Mouse (Mus musculus) MEL (cell line): ENCODE results near the gene Erg. TPM values are rescaled to one million over a fixed set of nuclear protein-coding genes. Genes with fewer than 3 reads are reported as not detected.
A peak's percentile ranks its signal among the peaks of the same experiment; 100 is the strongest.

Source experiments
- DNase-seq: peaks from one replicate; pipeline ENCODE4 v3.0.0; 2011; ENCODE audit warnings: low read depth, low spot score
- H3K27ac ChIP-seq: 2 replicates; pipeline ENCODE4 v1.5.1; 2012; ENCODE audit warnings: low read depth, mild to moderate bottlenecking, control low read depth, low read length, moderate library complexity; ENCODE audit not compliant: control insufficient read depth
- H3K27me3 ChIP-seq, 2 experiments: fragments of 150-350 bp in 1 of 2; sonication (generic) in 1 of 2; 2 replicates each; pipeline ENCODE4 v1.6.1; 2012; ENCODE audit warnings: low read length in 2 of 2, mild to moderate bottlenecking in 2 of 2, improper control_type of control experiment in 1 of 2, moderate library complexity in 1 of 2; ENCODE audit not compliant: insufficient read depth in 2 of 2, control insufficient read depth in 1 of 2
- H3K36me3 ChIP-seq, 2 experiments: 2 replicates each; pipeline ENCODE4 v1.6.1; 2012 to 2014; ENCODE audit warnings: low read length in 2 of 2, improper control_type of control experiment in 1 of 2, inconsistent platforms in 1 of 2, mild to moderate bottlenecking in 1 of 2; ENCODE audit not compliant: insufficient read depth in 2 of 2, control insufficient read depth in 1 of 2
- H3K4me1 ChIP-seq, 2 experiments: fragments of 150-350 bp in 1 of 2; sonication (generic) in 1 of 2; 2 replicates each; pipeline ENCODE4 v1.6.1; 2012; ENCODE audit warnings: low read length in 2 of 2, improper control_type of control experiment in 1 of 2, mild to moderate bottlenecking in 1 of 2; ENCODE audit not compliant: insufficient read depth in 2 of 2, control insufficient read depth in 1 of 2
- H3K4me3 ChIP-seq, 2 experiments: fragments of 150-350 bp in 1 of 2; sonication (generic) in 1 of 2; 2 replicates each; pipeline ENCODE4 v1.5.1; 2012; ENCODE audit warnings: low read depth in 2 of 2, low read length in 2 of 2, mild to moderate bottlenecking in 2 of 2, moderate library complexity in 2 of 2, control low read depth in 1 of 2, improper control_type of control experiment in 1 of 2; ENCODE audit not compliant: control insufficient read depth in 1 of 2, insufficient read depth in 1 of 2
- H3K79me2 ChIP-seq: 2 replicates; pipeline ENCODE4 v1.6.1; 2012; ENCODE audit warnings: mild to moderate bottlenecking, low read length, moderate library complexity; ENCODE audit not compliant: control insufficient read depth, poor library complexity, insufficient read depth
- H3K9ac ChIP-seq: 2 replicates; pipeline ENCODE4 v1.6.1; 2012; ENCODE audit warnings: low read depth, mild to moderate bottlenecking, control low read depth, low read length, moderate library complexity; ENCODE audit not compliant: control insufficient read depth, poor library complexity, severe bottlenecking
- H3K9me3 ChIP-seq: fragments of 150-350 bp; sonication (generic); replicated peaks from 2 replicates; pipeline ENCODE4 v1.6.1; 2012; ENCODE audit warnings: mild to moderate bottlenecking, low read length, improper control_type of control experiment, moderate library complexity; ENCODE audit not compliant: insufficient read depth
- BHLHE40 ChIP-seq: IDR thresholded peaks from 2 replicates; pipeline ENCODE4 v1.6.1; 2012; ENCODE audit warnings: low read depth, mild to moderate bottlenecking, inconsistent platforms, low read length, improper control_type of control experiment, borderline replicate concordance
- CHD2 ChIP-seq: IDR thresholded peaks from 2 replicates; pipeline ENCODE4 v1.6.1; 2011; ENCODE audit warnings: low read length, improper control_type of control experiment
- CTCF ChIP-seq, 3 experiments: IDR thresholded peaks in 2 of 3; conservative IDR thresholded peaks in 1 of 3; 2 replicates each; pipeline ENCODE4 v1.5.1; 2011 to 2012; ENCODE audit warnings: low read length in 3 of 3, low read depth in 2 of 3, mild to moderate bottlenecking in 2 of 3, improper control_type of control experiment in 1 of 3, inconsistent platforms in 1 of 3, mixed read lengths in 1 of 3, moderate library complexity in 1 of 3; ENCODE audit not compliant: control insufficient read depth in 1 of 3, insufficient read depth in 1 of 3, poor library complexity in 1 of 3, severe bottlenecking in 1 of 3
- E2F4 ChIP-seq: IDR thresholded peaks from 2 replicates; pipeline ENCODE4 v1.6.1; 2011; ENCODE audit warnings: low read depth, low read length, improper control_type of control experiment, borderline replicate concordance
- ELF1 ChIP-seq: IDR thresholded peaks from 2 replicates; pipeline ENCODE4 v1.6.1; 2014; ENCODE audit warnings: low read depth, mild to moderate bottlenecking, inconsistent platforms, low read length, improper control_type of control experiment, moderate library complexity
- EP300 ChIP-seq, 2 experiments: IDR thresholded peaks; 2 replicates each; pipeline ENCODE4 v1.6.1; 2011; ENCODE audit warnings: improper control_type of control experiment in 2 of 2, low read length in 2 of 2, low read depth in 1 of 2, mild to moderate bottlenecking in 1 of 2
- ETS1 ChIP-seq: IDR thresholded peaks from 2 replicates; pipeline ENCODE4 v1.6.1; 2012; ENCODE audit warnings: low read depth, mild to moderate bottlenecking, inconsistent platforms, low read length, improper control_type of control experiment, moderate library complexity
- GABPA ChIP-seq: IDR thresholded peaks from 2 replicates; pipeline ENCODE4 v1.6.1; 2012; ENCODE audit warnings: low read depth, mild to moderate bottlenecking, inconsistent platforms, low read length, improper control_type of control experiment, moderate library complexity
- HCFC1 ChIP-seq: IDR thresholded peaks from 2 replicates; pipeline ENCODE4 v1.6.1; 2012; ENCODE audit warnings: low read depth, mild to moderate bottlenecking, inconsistent platforms, low read length, improper control_type of control experiment, moderate library complexity
- JUND ChIP-seq: IDR thresholded peaks from 2 replicates; pipeline ENCODE4 v1.6.1; 2011; ENCODE audit warnings: low read depth, mild to moderate bottlenecking, improper control_type of control experiment, low read length
- KAT2A ChIP-seq: conservative IDR thresholded peaks from 2 replicates; pipeline ENCODE4 v1.6.1; 2012; ENCODE audit warnings: low read depth, low read length, improper control_type of control experiment, inconsistent platforms
- MAFK ChIP-seq: IDR thresholded peaks from 2 replicates; pipeline ENCODE4 v1.6.1; 2011; ENCODE audit warnings: low read depth, mild to moderate bottlenecking, low read length, improper control_type of control experiment, borderline replicate concordance
- MAX ChIP-seq: IDR thresholded peaks from 2 replicates; pipeline ENCODE4 v1.6.1; 2011; ENCODE audit warnings: low read length, improper control_type of control experiment
- MAZ ChIP-seq: IDR thresholded peaks from 2 replicates; pipeline ENCODE4 v1.6.1; 2012; ENCODE audit warnings: low read depth, mild to moderate bottlenecking, inconsistent platforms, low read length, improper control_type of control experiment
- MEF2A ChIP-seq: IDR thresholded peaks from 2 replicates; pipeline ENCODE4 v1.6.1; 2014; ENCODE audit warnings: low read depth, mild to moderate bottlenecking, inconsistent platforms, low read length, improper control_type of control experiment; ENCODE audit not compliant: poor library complexity, insufficient replicate concordance, severe bottlenecking; ENCODE audit errors: extremely low read depth
- MYB ChIP-seq: IDR thresholded peaks from 2 replicates; pipeline ENCODE4 v1.6.1; 2011; ENCODE audit warnings: mild to moderate bottlenecking, low read depth, low read length, improper control_type of control experiment
- MYC ChIP-seq: IDR thresholded peaks from 2 replicates; pipeline ENCODE4 v1.6.1; 2011; ENCODE audit warnings: low read depth, mild to moderate bottlenecking, low read length, improper control_type of control experiment, moderate library complexity
- NRF1 ChIP-seq: IDR thresholded peaks from 2 replicates; pipeline ENCODE4 v1.6.1; 2014; ENCODE audit warnings: low read depth, mild to moderate bottlenecking, inconsistent platforms, low read length, improper control_type of control experiment, moderate library complexity; ENCODE audit not compliant: poor library complexity, insufficient read depth, severe bottlenecking
- POLR2A ChIP-seq, 2 experiments: IDR thresholded peaks; 2 replicates each; pipeline ENCODE4 v1.6.1; 2011 to 2012; ENCODE audit warnings: low read length in 2 of 2, mild to moderate bottlenecking in 2 of 2, control low read depth in 1 of 2, improper control_type of control experiment in 1 of 2, low read depth in 1 of 2, moderate library complexity in 1 of 2; ENCODE audit not compliant: control insufficient read depth in 1 of 2, insufficient read depth in 1 of 2, poor library complexity in 1 of 2
- POLR2AphosphoS2 ChIP-seq: IDR thresholded peaks from 2 replicates; pipeline ENCODE4 v1.6.1; 2011; ENCODE audit warnings: low read length, improper control_type of control experiment
- POLR2AphosphoS5 ChIP-seq: IDR thresholded peaks from 2 replicates; pipeline ENCODE4 v1.6.1; 2012; ENCODE audit warnings: low read depth, borderline replicate concordance, mild to moderate bottlenecking, inconsistent platforms, low read length, moderate library complexity, mixed read lengths
- RAD21 ChIP-seq: IDR thresholded peaks from 2 replicates; pipeline ENCODE4 v1.6.1; 2011; ENCODE audit warnings: mild to moderate bottlenecking, low read depth, low read length, improper control_type of control experiment
- RCOR1 ChIP-seq: IDR thresholded peaks from 2 replicates; pipeline ENCODE4 v1.6.1; 2012; ENCODE audit warnings: low read depth, mild to moderate bottlenecking, inconsistent platforms, low read length, improper control_type of control experiment
- SIN3A ChIP-seq: IDR thresholded peaks from 2 replicates; pipeline ENCODE4 v1.6.1; 2012; ENCODE audit warnings: low read length, improper control_type of control experiment, inconsistent platforms
- SMC3 ChIP-seq: IDR thresholded peaks from 2 replicates; pipeline ENCODE4 v1.6.1; 2011; ENCODE audit warnings: low read depth, low read length, improper control_type of control experiment
- TAL1 ChIP-seq: IDR thresholded peaks from 2 replicates; pipeline ENCODE4 v1.6.1; 2012; ENCODE audit warnings: mild to moderate bottlenecking, inconsistent platforms, low read length, moderate library complexity, mixed read lengths
- TBP ChIP-seq: IDR thresholded peaks from 2 replicates; pipeline ENCODE4 v1.8.0; 2011; ENCODE audit warnings: low read depth, low read length, improper control_type of control experiment
- TCF12 ChIP-seq: IDR thresholded peaks from 2 replicates; pipeline ENCODE4 v1.6.1; 2014; ENCODE audit warnings: low read depth, mild to moderate bottlenecking, inconsistent platforms, low read length, improper control_type of control experiment, moderate library complexity
- UBTF ChIP-seq: IDR thresholded peaks from 2 replicates; pipeline ENCODE4 v1.6.1; 2012; ENCODE audit warnings: low read depth, mild to moderate bottlenecking, inconsistent platforms, low read length, improper control_type of control experiment, moderate library complexity, borderline replicate concordance; ENCODE audit not compliant: insufficient read depth
- USF1 ChIP-seq: IDR thresholded peaks from 2 replicates; pipeline ENCODE4 v1.6.1; 2014; ENCODE audit warnings: low read depth, mild to moderate bottlenecking, inconsistent platforms, low read length, improper control_type of control experiment, moderate library complexity
- USF2 ChIP-seq, 2 experiments: IDR thresholded peaks; 2 replicates each; pipeline ENCODE4 v1.6.1; 2011 to 2012; ENCODE audit warnings: improper control_type of control experiment in 2 of 2, low read length in 2 of 2, borderline replicate concordance in 1 of 2, inconsistent platforms in 1 of 2, low read depth in 1 of 2, mild to moderate bottlenecking in 1 of 2; ENCODE audit not compliant: insufficient read depth in 1 of 2
- ZC3H11A ChIP-seq: IDR thresholded peaks from 2 replicates; pipeline ENCODE4 v1.6.1; 2012; ENCODE audit warnings: low read depth, mild to moderate bottlenecking, inconsistent platforms, low read length, improper control_type of control experiment
- ZKSCAN1 ChIP-seq: IDR thresholded peaks from 2 replicates; pipeline ENCODE4 v1.6.1; 2012; ENCODE audit warnings: low read depth, mild to moderate bottlenecking, inconsistent platforms, low read length, improper control_type of control experiment, moderate library complexity
- ZMIZ1 ChIP-seq: IDR thresholded peaks from 2 replicates; pipeline ENCODE4 v1.6.1; 2012; ENCODE audit warnings: low read depth, mild to moderate bottlenecking, inconsistent platforms, low read length, improper control_type of control experiment, moderate library complexity
- ZNF384 ChIP-seq: IDR thresholded peaks from 2 replicates; pipeline ENCODE4 v1.6.1; 2012; ENCODE audit warnings: low read depth, mild to moderate bottlenecking, inconsistent platforms, low read length, improper control_type of control experiment
- polyA plus RNA-seq, 2 experiments: library from polyadenylated mRNA; stranded (reverse) in 1 of 2; unstranded in 1 of 2; fragments of >175 nt in 1 of 2; fragments of >200 nt in 1 of 2; gene quantifications; 2 replicates each; pipeline versions ENCODE4 v1.2.1 to v1.2.4; 2012; ENCODE audit warnings: low replicate concordance in 2 of 2, low read depth in 1 of 2; ENCODE audit not compliant: insufficient read length in 2 of 2, insufficient read depth in 1 of 2, missing spikeins in 1 of 2
- total RNA-seq: library from RNA; depleted of rRNA; stranded (reverse); fragments of 300-350 nt; gene quantifications from 2 replicates; pipeline ENCODE4 v1.2.3, GENCODE M21; 2012

Erg gene
- total and polyA plus RNA-seq, 3 experiments: 0.11 to 0.27 TPM; not detected in 1

GRCm38 (mm10) chr16:95385299-95385973 is 201.0 kb downstream of the Erg start:
- H3K27me3 ChIP-seq: no peaks in the 10 kb centered on the region
- H3K9me3 ChIP-seq: no peaks in the 10 kb centered on the region
- peaks cover 0 to 22% of the 10 kb centered on the region in 2 experiments; a peak in 2 of 4 replicates for H3K36me3 ChIP-seq
- H3K79me2 ChIP-seq: no peaks in the 10 kb centered on the region
- H3K9ac ChIP-seq: peak overlapping the region; percentile 38
- DNase-seq: peak; percentile 78
- H3K4me1 ChIP-seq: peaks cover 15 to 41% of the 10 kb centered on the region in 2 experiments
- H3K4me3 ChIP-seq: peak overlapping the region; percentile 24 to 30
- peak overlapping the region; percentile 82 for H3K27ac ChIP-seq
- TF ChIP-seq GABPA: no peak
- TF ChIP-seq RAD21: no peak
- no peak for TF ChIP-seq JUND
- no peak for TF ChIP-seq POLR2AphosphoS5
- peak; percentile 67 for TF ChIP-seq USF1
- TF ChIP-seq HCFC1: peak; percentile 58
- TF ChIP-seq POLR2AphosphoS2: no peak
- no peak for TF ChIP-seq MYB
- peak; percentile 47; the same call in 1 of the 2 replicates for TF ChIP-seq MAFK
- peak; percentile 70; the same call in 1 of the 2 replicates for TF ChIP-seq BHLHE40
- peak; percentile 71 for TF ChIP-seq SIN3A
- TF ChIP-seq ETS1: peak; percentile 75
- TF ChIP-seq POLR2A (IDR thresholded peaks at IDR 0.05; ENCODE audit: control insufficient read depth in 1 of 2, insufficient read depth in 1 of 2, low read depth in 1 of 2, low read length in 2 of 2, poor library complexity in 1 of 2): no peak; a peak in 1 of 4 replicates
- no peak for TF ChIP-seq USF2 (IDR thresholded peaks at IDR 0.05; ENCODE audit: borderline replicate concordance in 1 of 2, insufficient read depth in 1 of 2, low read depth in 1 of 2, low read length in 2 of 2)
- TF ChIP-seq KAT2A: no peak
- peak; percentile 88 for TF ChIP-seq RCOR1
- TF ChIP-seq ELF1: peak; percentile 60; the same call in 1 of the 2 replicates
- TF ChIP-seq EP300 (IDR thresholded peaks at IDR 0.05; ENCODE audit: low read depth in 1 of 2, low read length in 2 of 2): peak; percentile 87
- TF ChIP-seq NRF1: no peak
- TF ChIP-seq TAL1: peak; percentile 26; the same call in 1 of the 2 replicates
- no peak for TF ChIP-seq CHD2
- peak; percentile 87 for TF ChIP-seq TCF12
- TF ChIP-seq MAX: peak; percentile 57; the same call in 1 of the 2 replicates
- 0 out of 2 replicates have a peak, but pooled peaks have one; percentile 7 for TF ChIP-seq TBP
- TF ChIP-seq ZNF384: no peak
- no peak for TF ChIP-seq ZKSCAN1
- TF ChIP-seq UBTF: no peak
- TF ChIP-seq E2F4: no peak
- TF ChIP-seq ZC3H11A: peak; percentile 13; the same call in 1 of the 2 replicates
- 0 out of 2 replicates have a peak, but pooled peaks have one; percentile 1 for TF ChIP-seq SMC3
- TF ChIP-seq MAZ: peak; percentile 54; the same call in 1 of the 2 replicates
- TF ChIP-seq MEF2A: no peak
- TF ChIP-seq ZMIZ1: 0 out of 2 replicates have a peak, but pooled peaks have one; percentile 31
- peak; percentile 56; the same call in 1 of the 2 replicates for TF ChIP-seq MYC
- no peak for TF ChIP-seq CTCF (IDR thresholded peaks at IDR 0.05 in 2 of 3, conservative IDR thresholded peaks at IDR 0.05 in 1 of 3; ENCODE audit: control insufficient read depth in 1 of 3, insufficient read depth in 1 of 3, low read depth in 2 of 3, low read length in 3 of 3, poor library complexity in 1 of 3, severe bottlenecking in 1 of 3)
